Mouse (Mus musculus): Measurements from ENCODE around the gene Gosr2. TPM values are rescaled to one million over a fixed set of nuclear protein-coding genes. Genes with fewer than 3 reads are reported as not detected.

The Gosr2 gene
- polyA plus RNA-seq, 1 experiment: 87.4 TPM

DNA sequence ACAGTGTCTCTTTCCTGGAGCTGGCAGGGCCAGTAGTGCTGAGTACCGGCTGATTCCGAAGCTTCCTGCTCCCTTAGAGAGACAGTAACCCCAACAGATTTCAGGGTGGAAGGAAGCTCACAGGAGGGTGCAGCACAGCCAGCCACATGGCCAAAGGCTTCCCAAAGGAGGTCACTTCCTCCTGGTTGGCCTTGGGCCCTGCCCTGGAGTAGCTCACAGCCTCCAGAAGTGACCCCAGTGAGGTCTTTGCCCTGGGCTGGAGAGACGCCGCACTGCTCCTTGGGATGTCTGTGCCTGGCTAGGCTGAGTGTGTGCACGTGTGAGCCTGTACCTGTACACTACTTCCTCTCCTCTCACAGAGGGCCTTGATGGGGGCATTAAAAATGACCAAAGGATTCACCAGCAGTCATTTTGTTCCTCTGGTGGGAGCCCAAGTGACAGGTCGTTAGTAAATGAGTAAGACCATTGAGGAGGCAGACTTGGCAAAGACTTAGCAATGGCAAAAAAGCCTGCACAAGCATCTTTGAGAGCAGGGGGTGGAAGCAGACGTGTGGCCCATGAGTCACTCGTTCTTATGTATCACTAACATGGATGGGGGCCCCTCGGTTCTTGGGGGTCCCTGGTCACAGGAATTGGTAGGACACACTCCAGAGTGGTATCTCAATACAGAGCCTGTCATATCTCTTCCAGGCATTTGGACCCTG is 31.7 kb upstream of the Gosr2 start:
- no peak for DNase-seq
- Histone ChIP-seq H3K4me1 (ENCODE audit: control insufficient read depth, insufficient read depth, low read length) (peaks cover 2% of the 10 kb centered on the region), H3K27me3 (ENCODE audit: control insufficient read depth, insufficient read depth, low read length) (no peaks in the 10 kb centered on the region), H3K27ac (ENCODE audit: insufficient read depth, low read length) (no peak overlapping the region), H3K4me3 (replicated peaks; ENCODE audit: insufficient read depth, low read depth, low read length) (no peak overlapping the region)
- 52% methylated on average over 9 of the region's 9 CpGs for WGBS
- TF ChIP-seq POLR2A (IDR thresholded peaks at IDR 0.05; ENCODE audit: borderline replicate concordance, insufficient read depth, low read length): no peak
- TF ChIP-seq CTCF (IDR thresholded peaks at IDR 0.05; ENCODE audit: borderline replicate concordance, insufficient read depth, low read depth, low read length): no peak

DNA sequence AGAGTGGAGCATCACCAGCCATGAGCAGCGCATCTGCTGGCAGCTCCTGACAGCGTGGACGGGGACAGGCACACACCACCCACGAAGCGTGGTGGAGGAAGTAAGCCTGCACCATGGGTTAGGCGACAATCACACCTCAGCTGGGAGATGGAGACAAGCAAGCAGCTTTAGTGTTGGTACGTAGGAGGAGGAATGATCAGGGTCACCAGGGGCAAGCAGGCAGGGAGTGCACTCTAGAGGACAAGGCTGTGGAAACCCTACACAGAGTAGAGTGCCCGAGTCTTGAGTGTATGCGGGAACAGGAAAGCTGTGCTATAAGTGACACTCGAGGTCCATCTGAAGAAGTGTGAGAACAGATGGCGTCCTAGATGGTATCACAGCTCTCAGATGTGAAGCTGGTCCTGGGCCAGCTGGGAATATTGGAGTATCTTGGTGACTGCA is 26.7 kb upstream of the Gosr2 start:
- no peaks in the 10 kb centered on the region for H3K27me3 ChIP-seq (ENCODE audit: control insufficient read depth, insufficient read depth, low read length)
- no peak overlapping the region for H3K27ac ChIP-seq (ENCODE audit: insufficient read depth, low read length)
- TF ChIP-seq POLR2A (IDR thresholded peaks at IDR 0.05; ENCODE audit: borderline replicate concordance, insufficient read depth, low read length) (no peak), CTCF (IDR thresholded peaks at IDR 0.05; ENCODE audit: borderline replicate concordance, insufficient read depth, low read depth, low read length) (no peak)
- H3K4me3 ChIP-seq (replicated peaks; ENCODE audit: insufficient read depth, low read depth, low read length): no peak overlapping the region
- 42% methylated on average over 11 of the region's 11 CpGs for WGBS
- H3K4me1 ChIP-seq (ENCODE audit: control insufficient read depth, insufficient read depth, low read length): peaks cover 8% of the 10 kb centered on the region
- DNase-seq: peak in 1 of 2 experiments; percentile 28

DNA sequence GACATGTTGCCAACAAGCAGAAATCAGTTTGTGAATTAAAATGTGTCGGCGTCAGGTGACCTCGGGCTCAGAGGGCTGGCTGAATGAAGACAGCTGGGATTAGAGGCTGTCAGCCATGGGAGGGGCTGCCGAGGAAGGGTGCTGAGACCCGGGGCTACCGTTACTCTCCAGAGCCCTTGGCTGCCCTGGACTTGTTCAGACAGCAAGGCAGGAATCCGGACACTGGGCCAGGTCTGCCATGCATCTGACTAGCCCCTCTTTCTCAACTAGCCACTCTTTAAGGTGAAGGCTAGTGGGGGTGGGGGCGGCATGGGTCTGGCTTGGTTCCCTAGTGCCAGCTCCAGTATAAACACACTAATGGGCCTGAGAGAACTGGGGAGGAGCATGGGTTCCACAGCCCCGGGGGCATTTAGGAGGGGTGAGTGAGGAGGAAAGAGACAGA is 24.4 kb upstream of the Gosr2 start:
- Histone ChIP-seq H3K4me3 (replicated peaks; ENCODE audit: insufficient read depth, low read depth, low read length) (no peak overlapping the region), H3K4me1 (ENCODE audit: control insufficient read depth, insufficient read depth, low read length) (peaks cover 8% of the 10 kb centered on the region), H3K27me3 (ENCODE audit: control insufficient read depth, insufficient read depth, low read length) (no peaks in the 10 kb centered on the region), H3K27ac (ENCODE audit: insufficient read depth, low read length) (no peak overlapping the region)
- peak; percentile 36 to 42 for DNase-seq
- 5% methylated on average over 9 of the region's 9 CpGs for WGBS
- TF ChIP-seq POLR2A (IDR thresholded peaks at IDR 0.05; ENCODE audit: borderline replicate concordance, insufficient read depth, low read length) (no peak), CTCF (IDR thresholded peaks at IDR 0.05; ENCODE audit: borderline replicate concordance, insufficient read depth, low read depth, low read length) (no peak)

DNA sequence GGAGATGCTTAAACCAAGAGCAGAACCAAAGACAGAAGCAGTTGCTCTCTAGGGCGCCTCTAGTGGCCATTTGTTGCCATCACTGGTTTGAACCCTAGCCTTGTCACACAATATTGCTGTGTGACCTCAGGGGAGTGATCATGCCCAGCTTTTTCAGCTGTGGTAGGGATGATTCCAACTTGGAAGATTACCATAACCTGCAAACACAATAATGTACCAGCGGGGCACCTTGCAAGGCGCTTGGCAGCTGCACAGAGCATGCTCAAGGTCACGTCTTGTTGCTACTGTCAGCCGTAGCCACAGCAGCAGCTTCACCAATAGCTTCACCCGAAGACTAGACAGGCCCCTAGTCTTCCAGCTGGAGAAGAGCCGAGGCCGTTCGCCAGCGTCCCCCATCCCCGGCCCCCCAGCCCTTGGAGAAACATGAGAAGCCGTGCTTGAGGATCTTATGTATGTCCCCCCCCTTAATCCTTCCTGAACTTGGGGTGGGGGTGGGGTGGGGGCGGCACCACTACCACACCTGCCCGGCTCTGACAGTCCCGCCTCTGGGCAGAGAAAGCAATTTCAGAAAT is 23.9 kb upstream of the Gosr2 start:
- 10% methylated on average over 15 of the region's 15 CpGs for WGBS
- no peak overlapping the region for H3K27ac ChIP-seq (ENCODE audit: insufficient read depth, low read length)
- H3K4me3 ChIP-seq (replicated peaks; ENCODE audit: insufficient read depth, low read depth, low read length): no peak overlapping the region

DNA sequence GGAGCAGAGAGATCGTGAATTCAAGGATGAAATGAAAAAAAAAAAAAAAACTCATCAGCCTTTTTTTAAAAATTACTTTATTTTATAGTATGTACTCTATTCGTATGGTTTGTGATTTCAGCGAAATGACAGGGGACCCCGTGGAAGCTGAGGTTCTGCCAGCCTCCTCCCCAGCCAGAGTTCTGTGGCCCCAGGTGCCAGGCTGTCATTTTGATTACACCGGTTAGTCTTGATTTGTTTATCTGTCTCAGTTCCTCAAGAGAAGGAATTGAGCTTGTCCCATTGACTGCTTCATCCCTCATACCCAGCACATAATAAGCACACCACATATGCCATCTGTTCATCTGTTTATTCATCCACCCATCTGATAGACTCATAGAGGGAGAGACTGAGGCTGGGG is 21.7 kb upstream of the Gosr2 start:
- H3K27me3 ChIP-seq (ENCODE audit: control insufficient read depth, insufficient read depth, low read length): no peaks in the 10 kb centered on the region
- TF ChIP-seq CTCF (IDR thresholded peaks at IDR 0.05; ENCODE audit: borderline replicate concordance, insufficient read depth, low read depth, low read length): no peak
- no peak for TF ChIP-seq POLR2A (IDR thresholded peaks at IDR 0.05; ENCODE audit: borderline replicate concordance, insufficient read depth, low read length)
- no peak overlapping the region for H3K4me3 ChIP-seq (replicated peaks; ENCODE audit: insufficient read depth, low read depth, low read length)
- WGBS: 25% methylated on average over 5 of the region's 5 CpGs
- no peak overlapping the region for H3K27ac ChIP-seq (ENCODE audit: insufficient read depth, low read length)
- DNase-seq: no peak
- H3K4me1 ChIP-seq (ENCODE audit: control insufficient read depth, insufficient read depth, low read length): peaks cover 8% of the 10 kb centered on the region

More for the DNA sequence above, 23.9 kb upstream of the Gosr2 start:
- Histone ChIP-seq H3K27me3 (ENCODE audit: control insufficient read depth, insufficient read depth, low read length) (no peaks in the 10 kb centered on the region), H3K4me1 (ENCODE audit: control insufficient read depth, insufficient read depth, low read length) (peaks cover 8% of the 10 kb centered on the region)
- TF ChIP-seq POLR2A (IDR thresholded peaks at IDR 0.05; ENCODE audit: borderline replicate concordance, insufficient read depth, low read length) (no peak), CTCF (IDR thresholded peaks at IDR 0.05; ENCODE audit: borderline replicate concordance, insufficient read depth, low read depth, low read length) (peak; percentile 56)
- DNase-seq: peak; percentile 41 to 63

DNA sequence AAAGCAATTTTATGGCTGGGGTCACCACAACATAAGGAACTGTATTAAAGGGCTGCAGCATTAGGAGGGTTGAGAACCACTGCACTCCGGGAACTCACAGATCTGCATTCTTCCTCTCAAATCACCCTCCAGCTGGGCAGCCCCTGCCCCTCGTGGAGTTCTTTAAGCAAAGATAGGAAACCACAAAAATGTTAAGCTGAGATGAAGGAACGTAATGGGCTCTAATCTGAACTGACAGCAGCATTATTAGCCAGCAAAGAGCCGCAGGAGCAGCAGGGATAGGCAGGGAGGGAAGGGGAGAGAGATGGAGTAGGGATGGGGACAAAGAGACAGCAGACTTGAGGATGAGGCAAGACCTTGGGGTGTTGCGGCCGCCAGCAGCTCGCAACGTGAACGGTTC is 19.3 kb upstream of the Gosr2 start:
- no peak for DNase-seq
- TF ChIP-seq CTCF (IDR thresholded peaks at IDR 0.05; ENCODE audit: borderline replicate concordance, insufficient read depth, low read depth, low read length) (no peak), POLR2A (IDR thresholded peaks at IDR 0.05; ENCODE audit: borderline replicate concordance, insufficient read depth, low read length) (no peak)
- Histone ChIP-seq H3K27me3 (ENCODE audit: control insufficient read depth, insufficient read depth, low read length) (no peaks in the 10 kb centered on the region), H3K4me3 (replicated peaks; ENCODE audit: insufficient read depth, low read depth, low read length) (no peak overlapping the region), H3K4me1 (ENCODE audit: control insufficient read depth, insufficient read depth, low read length) (no peaks in the 10 kb centered on the region), H3K27ac (ENCODE audit: insufficient read depth, low read length) (no peak overlapping the region)
- WGBS: 64% methylated on average over 9 of the region's 9 CpGs

DNA sequence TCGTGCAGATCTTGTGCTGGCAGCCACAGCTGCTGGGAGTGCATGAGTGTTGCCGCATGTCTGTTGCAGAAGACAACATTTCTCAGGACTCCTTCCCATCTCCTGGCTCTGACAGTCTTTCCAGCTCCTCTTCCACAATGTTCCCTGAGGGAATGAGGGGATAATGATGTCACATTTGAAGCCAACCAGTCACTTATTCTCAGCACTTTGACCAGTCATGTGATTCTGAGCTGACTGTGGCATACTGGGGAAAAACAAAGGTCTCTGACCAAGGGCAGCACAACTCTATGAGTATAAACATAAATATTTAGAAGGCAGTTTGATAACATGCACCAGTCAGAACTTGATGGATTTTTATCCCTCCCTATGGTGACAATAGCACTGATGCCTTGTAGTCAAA is 16.4 kb upstream of the Gosr2 start:
- no peak for TF ChIP-seq POLR2A (IDR thresholded peaks at IDR 0.05; ENCODE audit: borderline replicate concordance, insufficient read depth, low read length)
- no peak for TF ChIP-seq CTCF (IDR thresholded peaks at IDR 0.05; ENCODE audit: borderline replicate concordance, insufficient read depth, low read depth, low read length)
- Histone ChIP-seq H3K4me1 (ENCODE audit: control insufficient read depth, insufficient read depth, low read length) (no peaks in the 10 kb centered on the region), H3K27me3 (ENCODE audit: control insufficient read depth, insufficient read depth, low read length) (no peaks in the 10 kb centered on the region), H3K4me3 (replicated peaks; ENCODE audit: insufficient read depth, low read depth, low read length) (no peak overlapping the region), H3K27ac (ENCODE audit: insufficient read depth, low read length) (no peak overlapping the region)
- WGBS: 66% methylated on average over 2 of the region's 2 CpGs
- DNase-seq: no peak

Measured in cerebellum, adult 2 months (tissue).